Mouse (Mus musculus): ENCODE data around the gene Fam234b. TPM values are rescaled to one million over a fixed set of nuclear protein-coding genes. Genes with fewer than 3 reads are reported as not detected.

Fam234b gene
- polyA plus RNA-seq, 1 experiment: 6.3 TPM

- H3K36me3 ChIP-seq (ENCODE audit: control insufficient read depth, insufficient read depth, low read length, poor library complexity, severe bottlenecking): no peaks in the 10 kb centered on the region
- TF ChIP-seq EP300 (IDR thresholded peaks at IDR 0.05; ENCODE audit: insufficient read depth, low read depth, low read length): no peak
- TF ChIP-seq POLR2A (IDR thresholded peaks at IDR 0.05; ENCODE audit: insufficient read depth, low read length): no peak
- TF ChIP-seq CTCF (IDR thresholded peaks at IDR 0.05; ENCODE audit: low read depth, low read length): no peak
- no peak overlapping the region for H3K27ac ChIP-seq (ENCODE audit: insufficient read depth, low read length)
- H3K9ac ChIP-seq (ENCODE audit: low read depth, poor library complexity, severe bottlenecking): no peak overlapping the region
- no peaks in the 10 kb centered on the region for H3K27me3 ChIP-seq (ENCODE audit: control insufficient read depth, insufficient read depth, low read length, poor library complexity, severe bottlenecking)
- H3K9me3 ChIP-seq (replicated peaks; ENCODE audit: control insufficient read depth, insufficient read depth, low read length, poor library complexity, severe bottlenecking): peaks cover 5% of the 10 kb centered on the region
- no peak overlapping the region for H3K4me3 ChIP-seq (ENCODE audit: low read depth, low read length)
- no peaks in the 10 kb centered on the region for H3K4me1 ChIP-seq (ENCODE audit: control insufficient read depth, insufficient read depth, low read length)
Measured at GRCm38 (mm10) chr6:135294150-135294549, 96.4 kb downstream of the Fam234b start.

Other genes starting within 250 kb of the Fam234b start
- 0.39 and 0.49 TPM in 2 replicates for gene Apold1, start 216.3 kb upstream of the Fam234b start, polyA plus RNA-seq (2011; ENCODE audit: insufficient read depth, insufficient read length, low read depth, missing spikeins)
- 114 and 123 TPM in 2 replicates for gene Ddx47, start 186.4 kb upstream of the Fam234b start, polyA plus RNA-seq (2011; ENCODE audit: insufficient read depth, insufficient read length, low read depth, missing spikeins)
- 46.0 and 48.4 TPM in 2 replicates for gene Gprc5a, start 132.3 kb upstream of the Fam234b start, polyA plus RNA-seq (2011; ENCODE audit: insufficient read depth, insufficient read length, low read depth, missing spikeins)
- gene Gprc5d, start 79.7 kb upstream of the Fam234b start, polyA plus RNA-seq (2011; ENCODE audit: insufficient read depth, insufficient read length, low read depth, missing spikeins): not detected in 2 replicates
- 12.8 and 13.5 TPM in 2 replicates for gene Hebp1, start within 50 bp of the Fam234b start, polyA plus RNA-seq (2011; ENCODE audit: insufficient read depth, insufficient read length, low read depth, missing spikeins)
- gene Gsg1, start 56.4 kb downstream of the Fam234b start, polyA plus RNA-seq (2011; ENCODE audit: insufficient read depth, insufficient read length, low read depth, missing spikeins): 0.62 TPM in 1 of 2 replicates, not detected in the other
- gene Pbp2, start 112.4 kb downstream of the Fam234b start, polyA plus RNA-seq (2011; ENCODE audit: insufficient read depth, insufficient read length, low read depth, missing spikeins): 0.48 TPM in 1 of 2 replicates, not detected in the other
- gene Emp1, start 164.6 kb downstream of the Fam234b start, polyA plus RNA-seq (2011; ENCODE audit: insufficient read depth, insufficient read length, low read depth, missing spikeins): 35.0 and 38.6 TPM in 2 replicates